Mouse (Mus musculus): ENCODE results near the gene Slc18a2.

GRCm38 (mm10) chr19:59316571-59316970 lies 55.9 kb downstream of the Slc18a2 start:
- TF ChIP-seq USF1 (IDR thresholded peaks at IDR 0.05; ENCODE audit: low read depth, low read length) (no peak), POLR2A (IDR thresholded peaks at IDR 0.05; ENCODE audit: low read depth, low read length) (no peak), CTCF (conservative IDR thresholded peaks at IDR 0.05 in 1 of 2, IDR thresholded peaks at IDR 0.05 in 1 of 2; ENCODE audit: low read depth in 2 of 2, low read length in 2 of 2) (peak in 1 of 2 experiments; percentile 67; a peak in 2 of 4 replicates), EP300 (IDR thresholded peaks at IDR 0.05; ENCODE audit: low read length) (no peak), TCF12 (IDR thresholded peaks at IDR 0.05; ENCODE audit: low read depth, low read length) (no peak), UBTF (IDR thresholded peaks at IDR 0.05; ENCODE audit: low read depth, low read length) (no peak), KAT2A (IDR thresholded peaks at IDR 0.05; ENCODE audit: insufficient replicate concordance, low read length) (no peak), MAX (IDR thresholded peaks at IDR 0.05; ENCODE audit: low read length) (no peak), RCOR1 (conservative IDR thresholded peaks at IDR 0.05; ENCODE audit: low read depth, low read length) (no peak), ZC3H11A (IDR thresholded peaks at IDR 0.05; ENCODE audit: low read depth, low read length) (no peak), MYC (IDR thresholded peaks at IDR 0.05; ENCODE audit: low read depth, low read length) (no peak), HCFC1 (IDR thresholded peaks at IDR 0.05; ENCODE audit: low read depth, low read length) (no peak)

Measured in CH12.LX (cell line).